Mouse (Mus musculus): ENCODE measurements around the gene Fam102a. TPM values are rescaled to one million over a fixed set of nuclear protein-coding genes. Genes with fewer than 3 reads are reported as not detected.

The Fam102a gene
- polyA plus RNA-seq, 1 experiment from 2014 or later = 8.3 TPM

DNA sequence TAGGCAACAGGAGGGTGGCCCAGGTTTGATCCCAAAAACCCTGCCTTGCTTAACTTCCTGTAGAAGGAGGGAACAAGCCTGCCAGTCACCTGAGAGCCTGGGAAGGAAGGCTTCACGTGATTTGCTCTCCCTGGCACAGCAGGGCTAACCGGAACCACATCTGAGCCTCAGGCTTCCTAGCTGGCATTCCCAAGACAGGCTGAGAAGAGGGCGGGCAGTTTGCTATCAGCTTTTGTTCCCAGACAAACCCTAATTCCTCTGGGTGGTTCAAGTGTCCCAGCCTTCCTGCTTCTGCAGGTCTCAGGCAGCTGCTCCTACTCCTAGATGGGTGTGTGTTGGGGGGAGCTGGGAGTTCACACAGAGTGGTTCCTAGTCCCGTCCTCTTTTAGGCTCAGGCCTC lies 20.4 kb downstream of the Fam102a start:
- H3K27ac ChIP-seq = peak overlapping the region; percentile 38; the same call in 1 of the 2 replicates
- H3K36me3 ChIP-seq = peaks cover 19% of the 10 kb centered on the region
- H3K4me1 ChIP-seq = peaks cover 42% of the 10 kb centered on the region
- 35% methylated on average over 4 of the region's 4 CpGs for WGBS
- no peak for DNase-seq (ENCODE audit: low spot score)
- no peaks in the 10 kb centered on the region for H3K27me3 ChIP-seq (ENCODE audit: insufficient read depth, poor library complexity, severe bottlenecking)
- H3K9me3 ChIP-seq = no peaks in the 10 kb centered on the region
- H3K4me3 ChIP-seq = no peak overlapping the region

- no peaks in the 10 kb centered on the region for H3K27me3 ChIP-seq (ENCODE audit: insufficient read depth, poor library complexity, severe bottlenecking)
- peaks cover 23% of the 10 kb centered on the region for H3K36me3 ChIP-seq
- 0 out of 2 replicates have a peak overlapping the region, but pooled peaks have one; percentile 38 for H3K27ac ChIP-seq
- no peaks in the 10 kb centered on the region for H3K9me3 ChIP-seq
- H3K4me1 ChIP-seq = peaks cover 37% of the 10 kb centered on the region
- no peak overlapping the region for H3K4me3 ChIP-seq
- no peak for DNase-seq (ENCODE audit: low spot score)
- 68% methylated on average over 7 of the region's 7 CpGs for WGBS
These were observed 20.9 kb downstream of the Fam102a start for GRCm38 (mm10) chr2:32556019-32556418.

- DNase-seq (ENCODE audit: low spot score) = no peak
- Histone ChIP-seq H3K27ac (peak overlapping the region; percentile 67; the same call in 1 of the 2 replicates), H3K9me3 (no peaks in the 10 kb centered on the region), H3K27me3 (ENCODE audit: insufficient read depth, poor library complexity, severe bottlenecking) (no peaks in the 10 kb centered on the region), H3K4me1 (peaks cover 22% of the 10 kb centered on the region), H3K36me3 (peaks cover 48% of the 10 kb centered on the region), H3K4me3 (no peak overlapping the region)
- WGBS = 59% methylated on average over 5 of the region's 5 CpGs
These were observed 24.4 kb downstream of the Fam102a start for GRCm38 (mm10) chr2:32559570-32559969.

- H3K36me3 ChIP-seq = peaks cover 62% of the 10 kb centered on the region
- H3K9me3 ChIP-seq = no peaks in the 10 kb centered on the region
- no peaks in the 10 kb centered on the region for H3K27me3 ChIP-seq (ENCODE audit: insufficient read depth, poor library complexity, severe bottlenecking)
- H3K27ac ChIP-seq = 0 out of 2 replicates have a peak overlapping the region, but pooled peaks have one; percentile 19
- no peak for DNase-seq (ENCODE audit: low spot score)
- H3K4me3 ChIP-seq = no peak overlapping the region
- 31% methylated on average over 4 of the region's 4 CpGs for WGBS
- H3K4me1 ChIP-seq = peaks cover 14% of the 10 kb centered on the region
These were observed 31.5 kb downstream of the Fam102a start for GRCm38 (mm10) chr2:32566536-32567063.

DNA sequence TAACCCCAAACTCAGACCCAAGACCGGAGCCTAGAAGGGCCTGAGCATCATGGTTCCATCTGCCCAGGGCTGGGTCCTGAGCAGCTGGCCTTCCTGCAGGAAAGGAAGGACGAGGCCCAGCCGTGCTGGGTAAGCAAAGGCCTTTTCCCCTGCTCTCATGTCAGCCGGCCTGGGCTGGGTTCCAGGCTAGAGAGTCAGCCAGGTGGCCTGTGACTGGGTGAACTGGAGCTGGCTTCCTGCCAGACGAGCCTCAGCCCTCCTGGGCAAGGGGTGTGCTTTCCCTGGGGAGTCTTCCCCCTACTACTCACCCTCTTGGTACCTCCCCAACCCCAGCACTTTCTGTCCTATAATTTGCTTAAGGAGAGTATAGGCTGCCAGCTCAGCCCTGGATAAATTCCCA lies 33.0 kb downstream of the Fam102a start:
- no peak for DNase-seq (ENCODE audit: low spot score)
- peaks cover 63% of the 10 kb centered on the region for H3K36me3 ChIP-seq
- no peak overlapping the region for H3K27ac ChIP-seq
- no peaks in the 10 kb centered on the region for H3K9me3 ChIP-seq
- H3K4me3 ChIP-seq = no peak overlapping the region
- peaks cover 22% of the 10 kb centered on the region for H3K4me1 ChIP-seq
- H3K27me3 ChIP-seq (ENCODE audit: insufficient read depth, poor library complexity, severe bottlenecking) = no peaks in the 10 kb centered on the region
- 63% methylated on average over 5 of the region's 5 CpGs for WGBS

DNA sequence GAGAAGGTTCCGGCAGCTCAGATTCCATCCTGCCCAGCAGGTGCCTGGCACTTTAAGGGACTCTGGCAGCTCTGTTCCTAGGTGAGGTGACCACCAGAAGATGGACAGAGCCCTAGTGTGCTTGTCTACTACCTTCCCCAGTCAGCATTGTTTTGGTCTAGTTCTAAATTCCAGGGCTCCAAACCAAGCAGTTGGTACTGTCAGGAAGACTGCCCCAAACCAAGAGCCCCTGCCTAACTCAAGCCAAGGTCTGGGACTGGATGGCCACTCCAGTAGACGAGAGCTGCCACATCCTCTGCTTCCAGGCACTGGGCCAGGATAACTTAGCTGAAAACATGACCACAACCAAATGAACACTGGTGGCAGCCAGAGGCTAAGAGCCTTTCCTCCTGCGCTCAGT lies 33.8 kb downstream of the Fam102a start:
- H3K4me3 ChIP-seq = no peak overlapping the region
- 86% methylated on average over 3 of the region's 3 CpGs for WGBS
- peaks cover 60% of the 10 kb centered on the region for H3K36me3 ChIP-seq
- H3K9me3 ChIP-seq = no peaks in the 10 kb centered on the region
- DNase-seq (ENCODE audit: low spot score) = no peak
- no peaks in the 10 kb centered on the region for H3K27me3 ChIP-seq (ENCODE audit: insufficient read depth, poor library complexity, severe bottlenecking)
- no peak overlapping the region for H3K27ac ChIP-seq
- H3K4me1 ChIP-seq = peaks cover 22% of the 10 kb centered on the region

GRCm38 (mm10) chr2:32570698-32571494 lies 35.8 kb downstream of the Fam102a start, which contains the start of gene Dpm2:
Dpm2 (plus strand) TSS chr2:32570858.
- 2% methylated on average over 36 of the region's 36 CpGs for WGBS

DNA sequence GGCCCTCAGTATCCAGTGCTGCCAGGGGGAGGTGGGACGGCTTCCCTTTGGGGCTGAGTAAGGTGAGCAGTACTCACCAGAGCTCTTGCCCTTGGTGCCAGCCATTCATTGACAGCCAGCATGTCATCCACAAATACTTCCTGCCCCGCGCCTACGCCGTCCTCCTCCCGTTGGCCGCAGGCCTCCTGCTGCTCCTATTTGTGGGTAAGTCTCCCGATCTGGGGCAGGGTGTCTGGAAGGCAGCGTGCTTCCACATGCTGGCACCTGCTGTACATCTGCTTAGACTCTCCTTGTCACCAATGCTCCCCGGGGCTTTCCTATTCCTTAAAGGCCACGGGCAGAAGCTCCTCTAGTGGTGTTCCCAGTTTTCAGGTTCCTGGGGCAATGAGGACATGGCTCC lies 37.1 kb downstream of the Fam102a start:
- Histone ChIP-seq H3K4me3 (no peak overlapping the region), H3K9me3 (no peaks in the 10 kb centered on the region), H3K4me1 (peaks cover 26% of the 10 kb centered on the region), H3K27me3 (ENCODE audit: insufficient read depth, poor library complexity, severe bottlenecking) (peaks cover 16% of the 10 kb centered on the region), H3K36me3 (peaks cover 29% of the 10 kb centered on the region), H3K27ac (no peak overlapping the region)
- DNase-seq (ENCODE audit: low spot score) = no peak
- 90% methylated on average over 11 of the region's 11 CpGs for WGBS

More at GRCm38 (mm10) chr2:32570698-32571494, 35.8 kb downstream of the Fam102a start, which contains the start of gene Dpm2:
- H3K27ac ChIP-seq = peak within 1 kb of the TSS; percentile 83
- H3K9me3 ChIP-seq = no peaks in the 10 kb centered on the region
- H3K4me3 ChIP-seq = peak within 1 kb of the TSS; percentile 77
- 0 out of 2 replicates have a peak, but pooled peaks cover 3% of the 10 kb centered on the region for H3K27me3 ChIP-seq (ENCODE audit: insufficient read depth, poor library complexity, severe bottlenecking)
- peaks cover 41% of the 10 kb centered on the region for H3K36me3 ChIP-seq
- peaks cover 31% of the 10 kb centered on the region for H3K4me1 ChIP-seq
- DNase-seq (ENCODE audit: low spot score) = peak; percentile 96

GRCm38 (mm10) chr2:32574497-32574896 lies 39.4 kb downstream of the Fam102a start, which contains the start of gene Pip5kl1:
Pip5kl1 (plus strand) TSS chr2:32574797.
- peak within 1 kb of the TSS; percentile 63 for H3K4me3 ChIP-seq
- H3K27me3 ChIP-seq (ENCODE audit: insufficient read depth, poor library complexity, severe bottlenecking) = peaks cover 39% of the 10 kb centered on the region
- H3K36me3 ChIP-seq = peaks cover 15% of the 10 kb centered on the region
- 0 out of 2 replicates have a peak within 1 kb of the TSS, but pooled peaks have one; percentile 1 for H3K27ac ChIP-seq
- DNase-seq (ENCODE audit: low spot score) = no peak
- no peaks in the 10 kb centered on the region for H3K9me3 ChIP-seq
- 73% methylated on average over 6 of the region's 6 CpGs for WGBS
- peaks cover 26% of the 10 kb centered on the region for H3K4me1 ChIP-seq

- Histone ChIP-seq H3K9me3 (no peaks in the 10 kb centered on the region), H3K4me1 (peaks cover 26% of the 10 kb centered on the region), H3K36me3 (peaks cover 15% of the 10 kb centered on the region), H3K27ac (0 out of 2 replicates have a peak overlapping the region, but pooled peaks have one; percentile 1), H3K4me3 (peak overlapping the region; percentile 63), H3K27me3 (ENCODE audit: insufficient read depth, poor library complexity, severe bottlenecking) (peaks cover 44% of the 10 kb centered on the region)
- 2% methylated on average over 26 of the region's 26 CpGs for WGBS
- no peak for DNase-seq (ENCODE audit: low spot score)
These were observed 39.9 kb downstream of the Fam102a start for GRCm38 (mm10) chr2:32574901-32575585.

GRCm38 (mm10) chr2:32575586-32576160 lies 40.5 kb downstream of the Fam102a start, which contains the start of gene 9430097D07Rik:
9430097D07Rik (minus strand) TSS chr2:32575684.
- peak within 1 kb of the TSS; percentile 63 for H3K4me3 ChIP-seq
- DNase-seq (ENCODE audit: low spot score) = peak; percentile 80
- peaks cover 26% of the 10 kb centered on the region for H3K4me1 ChIP-seq
- peaks cover 50% of the 10 kb centered on the region for H3K27me3 ChIP-seq (ENCODE audit: insufficient read depth, poor library complexity, severe bottlenecking)
- H3K36me3 ChIP-seq = peaks cover 15% of the 10 kb centered on the region
- 0 out of 2 replicates have a peak within 1 kb of the TSS, but pooled peaks have one; percentile 1 for H3K27ac ChIP-seq
- H3K9me3 ChIP-seq = no peaks in the 10 kb centered on the region
- WGBS = 5% methylated on average over 28 of the region's 28 CpGs

DNA sequence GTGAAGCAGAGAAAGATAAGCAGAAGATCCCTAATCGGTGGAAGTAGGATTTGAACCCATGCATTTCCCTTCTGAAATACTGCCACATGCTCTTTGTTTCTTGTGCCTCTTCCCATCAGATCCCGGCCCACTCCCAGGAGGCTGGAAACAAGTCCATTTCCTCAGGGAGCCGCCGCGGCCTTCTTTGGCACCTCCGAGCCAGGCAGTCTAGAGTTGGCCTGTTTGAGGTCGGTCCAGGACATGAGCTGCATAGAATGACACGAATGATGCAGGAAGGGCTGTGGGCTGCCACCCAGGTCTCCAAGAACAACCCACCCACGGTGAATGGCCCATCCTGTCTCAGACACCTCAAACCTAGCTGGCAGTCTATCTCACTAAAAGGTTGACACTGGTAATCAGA lies 41.4 kb downstream of the Fam102a start:
- no peak overlapping the region for H3K27ac ChIP-seq
- H3K4me1 ChIP-seq = peaks cover 26% of the 10 kb centered on the region
- H3K9me3 ChIP-seq = no peaks in the 10 kb centered on the region
- 86% methylated on average over 9 of the region's 9 CpGs for WGBS
- H3K4me3 ChIP-seq = no peak overlapping the region
- H3K36me3 ChIP-seq = peaks cover 15% of the 10 kb centered on the region
- no peak for DNase-seq (ENCODE audit: low spot score)
- peaks cover 52% of the 10 kb centered on the region for H3K27me3 ChIP-seq (ENCODE audit: insufficient read depth, poor library complexity, severe bottlenecking)
